Mouse (Mus musculus) cerebellum, adult 2 months (tissue): ENCODE measurements around the gene Kcne3. TPM values are rescaled to one million over a fixed set of nuclear protein-coding genes. Genes with fewer than 3 reads are reported as not detected.

Experiments
- DNase-seq, 2 experiments: peaks; one replicate each; pipeline ENCODE4 v3.0.0; 2021
- H3K27ac ChIP-seq: fragments of 200-500 bp; 2 replicates; pipeline ENCODE4 v1.5.1; 2012; ENCODE audit warnings: low read length, control low read depth, inconsistent platforms; ENCODE audit not compliant: insufficient read depth
- H3K27me3 ChIP-seq: fragments of 200-500 bp; 2 replicates; pipeline ENCODE4 v1.6.1; 2012; ENCODE audit warnings: inconsistent platforms, mild to moderate bottlenecking, low read length, moderate library complexity; ENCODE audit not compliant: control insufficient read depth, insufficient read depth
- H3K4me1 ChIP-seq: fragments of 200-500 bp; 2 replicates; pipeline ENCODE4 v1.6.1; 2011; ENCODE audit warnings: low read length; ENCODE audit not compliant: control insufficient read depth, insufficient read depth
- H3K4me3 ChIP-seq: fragments of 200-500 bp; replicated peaks from 2 replicates; pipeline ENCODE3; 2011; ENCODE audit warnings: mild to moderate bottlenecking, low read depth, low read length, control low read depth; ENCODE audit not compliant: insufficient read depth
- CTCF ChIP-seq: fragments of 200-500 bp; IDR thresholded peaks from 2 replicates; pipeline ENCODE4 v1.5.1; 2011; ENCODE audit warnings: low read depth, mild to moderate bottlenecking, control low read depth, low read length, moderate library complexity, borderline replicate concordance; ENCODE audit not compliant: insufficient read depth
- POLR2A ChIP-seq: fragments of 200-500 bp; IDR thresholded peaks from 2 replicates; pipeline ENCODE4 v1.6.1; 2011; ENCODE audit warnings: low read length, control low read depth, borderline replicate concordance; ENCODE audit not compliant: insufficient read depth
- WGBS: fragments of 180-500 bp; shearing (Covaris S2); methylation state at CpG from one replicate; pipeline ENCODE4 v1.1.7; 2018; 5-methylcytosine and 5-hydroxymethylcytosine counted together
- polyA plus RNA-seq: library from polyadenylated mRNA; depleted of rRNA; stranded (reverse); fragments of >200 nt; gene quantifications from 2 replicates; pipeline ENCODE4 v1.2.3, GENCODE M21; 2012

The Kcne3 gene
- polyA plus RNA-seq, 1 experiment: not detected

DNA sequence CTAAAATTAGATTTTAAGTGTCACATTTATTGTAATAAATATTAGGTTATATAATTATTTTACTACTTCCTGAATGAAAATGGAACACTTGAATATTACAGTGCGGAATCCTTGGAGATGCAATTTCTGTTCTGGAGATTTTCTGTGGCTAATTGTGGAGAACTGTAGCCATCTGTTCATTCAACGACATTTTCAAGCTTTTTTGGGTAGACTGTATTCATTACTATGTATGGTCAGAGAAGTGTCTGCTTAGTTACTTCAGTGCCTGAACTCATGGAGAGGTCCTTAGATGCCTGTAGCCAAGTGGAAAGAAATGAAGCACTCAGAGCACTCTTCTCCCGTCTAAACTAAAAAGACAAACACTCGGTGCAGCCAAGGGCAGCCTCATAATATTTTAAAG, 38.0 kb downstream of the Kcne3 start:
- H3K4me1 ChIP-seq: peaks cover 21% of the 10 kb centered on the region
- DNase-seq: peak in 1 of 2 experiments; percentile 52

GRCm38 (mm10) chr7:100215116-100215732, 38.9 kb downstream of the Kcne3 start:
- peaks cover 21% of the 10 kb centered on the region for H3K4me1 ChIP-seq
- H3K27ac ChIP-seq: peak overlapping the region; percentile 71
- no peak overlapping the region for H3K4me3 ChIP-seq
- TF ChIP-seq POLR2A (no peak), CTCF (no peak)
- no peaks in the 10 kb centered on the region for H3K27me3 ChIP-seq
- peak; percentile 57 to 85 for DNase-seq
- WGBS: 18% methylated on average over 6 of the region's 6 CpGs

More for the DNA sequence above, 38.0 kb downstream of the Kcne3 start:
- Histone ChIP-seq H3K27ac (peak overlapping the region; percentile 71; the same call in 1 of the 2 replicates), H3K4me3 (no peak overlapping the region), H3K27me3 (no peaks in the 10 kb centered on the region)
- 26% methylated on average over 4 of the region's 4 CpGs for WGBS
- no peak for TF ChIP-seq POLR2A

- 22% methylated on average over 10 of the region's 10 CpGs for WGBS
- Histone ChIP-seq H3K4me1 (peaks cover 21% of the 10 kb centered on the region), H3K27ac (peak overlapping the region; percentile 73), H3K27me3 (no peaks in the 10 kb centered on the region), H3K4me3 (peak overlapping the region; percentile 3)
- DNase-seq: peak; percentile 30 to 32
- TF ChIP-seq CTCF (no peak), POLR2A (no peak)
These were observed 39.7 kb downstream of the Kcne3 start for GRCm38 (mm10) chr7:100215976-100216375.

- H3K27ac ChIP-seq: peak overlapping the region; percentile 73
- DNase-seq: no peak
- H3K4me3 ChIP-seq: no peak overlapping the region
- TF ChIP-seq CTCF (no peak), POLR2A (no peak)
- WGBS: 90% methylated on average over 9 of the region's 9 CpGs
- H3K27me3 ChIP-seq: no peaks in the 10 kb centered on the region
- H3K4me1 ChIP-seq: peaks cover 21% of the 10 kb centered on the region
These were observed 40.6 kb downstream of the Kcne3 start for GRCm38 (mm10) chr7:100216601-100217565.

DNA sequence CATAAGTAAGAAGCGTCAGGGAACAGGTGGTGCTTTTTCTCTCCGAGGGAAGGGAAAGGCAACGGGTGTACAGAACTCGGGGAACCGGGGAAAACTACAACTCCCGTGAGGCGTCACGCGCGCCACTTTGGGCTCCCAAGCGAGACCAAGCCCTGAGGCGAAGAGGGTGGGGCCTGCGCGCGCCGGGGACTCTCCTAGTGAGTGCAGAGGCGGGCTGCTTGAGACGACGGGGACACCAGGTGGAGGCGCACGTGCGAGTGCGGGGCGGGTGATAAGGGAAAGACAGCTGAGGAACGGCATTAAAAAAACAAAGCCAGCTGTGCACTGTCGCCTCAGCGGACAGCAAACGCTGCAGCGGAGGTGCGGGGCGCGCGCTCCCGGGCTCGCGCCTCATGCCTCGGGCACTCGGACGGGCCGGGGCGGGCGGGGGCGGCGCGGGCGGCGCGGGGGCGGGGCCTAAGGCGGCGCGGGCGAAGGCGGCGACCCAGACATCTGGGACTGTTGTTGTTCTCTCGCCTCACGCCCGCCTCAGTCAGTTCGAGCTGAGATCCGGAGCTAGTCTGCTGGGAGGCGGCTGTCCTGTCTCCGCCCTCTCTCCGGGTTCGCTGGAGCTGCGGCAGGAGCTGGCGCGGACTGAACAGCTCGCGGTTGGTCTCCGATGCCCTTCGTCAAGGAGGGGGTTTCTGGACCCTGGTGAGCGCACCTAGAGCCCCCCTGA, 51.0 kb downstream of the Kcne3 start, which contains the start of gene Pgm2l1:
Pgm2l1 (plus strand) TSS at position 237 of the 718 bp plus-strand sequence.
- Histone ChIP-seq H3K4me1 (no peaks in the 10 kb centered on the region; the same call in 1 of the 2 replicates), H3K4me3 (peak within 1 kb of the TSS; percentile 84), H3K27me3 (no peaks in the 10 kb centered on the region), H3K27ac (peak within 1 kb of the TSS; percentile 94)
- 1% methylated on average over 72 of the region's 72 CpGs for WGBS
- TF ChIP-seq CTCF: no peak
- TF ChIP-seq POLR2A: peak; percentile 70; the same call in 1 of the 2 replicates
- DNase-seq: peak; percentile 98 to 99

GRCm38 (mm10) chr7:100227896-100228525, 51.7 kb downstream of the Kcne3 start:
- Histone ChIP-seq H3K27ac (peak overlapping the region; percentile 73), H3K27me3 (no peaks in the 10 kb centered on the region), H3K4me3 (peak overlapping the region; percentile 84), H3K4me1 (no peaks in the 10 kb centered on the region; the same call in 1 of the 2 replicates)
- DNase-seq: peak; percentile 28 to 67
- under 1% methylated on average over 23 of the region's 23 CpGs for WGBS
- TF ChIP-seq POLR2A: no peak

DNA sequence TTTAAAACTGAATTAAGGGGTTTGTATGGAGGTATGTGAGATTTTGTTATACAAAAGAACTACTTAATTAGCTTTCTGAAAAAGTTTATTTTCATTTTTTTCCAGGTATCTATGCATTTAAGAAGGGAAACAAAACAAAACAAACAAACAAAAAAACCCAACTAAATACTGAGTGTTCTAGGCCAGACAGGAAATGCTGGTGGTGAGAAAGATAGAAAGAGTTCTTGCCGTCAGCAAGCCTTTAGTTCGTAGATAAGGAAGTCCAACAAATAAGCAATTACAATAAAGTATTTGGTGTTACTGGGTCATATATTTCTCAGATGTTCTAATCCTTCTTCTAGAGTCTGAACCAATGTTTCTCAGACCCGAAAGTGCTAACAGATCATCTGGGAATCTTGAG, 52.7 kb downstream of the Kcne3 start:
- H3K27me3 ChIP-seq: no peaks in the 10 kb centered on the region
- WGBS: 36% methylated on average over 3 of the region's 3 CpGs
- no peak for DNase-seq
- H3K4me1 ChIP-seq: no peaks in the 10 kb centered on the region; the same call in 1 of the 2 replicates
- H3K27ac ChIP-seq: no peak overlapping the region
- H3K4me3 ChIP-seq: peak overlapping the region; percentile 61
- TF ChIP-seq POLR2A (no peak), CTCF (no peak)
